Mouse (Mus musculus) forebrain, embryonic 11.5 days (tissue): ENCODE data around the gene Fank1. TPM values are rescaled to one million over a fixed set of nuclear protein-coding genes. Genes with fewer than 3 reads are reported as not detected.

ENCODE experiments used
- ATAC-seq: fragments of 200-750 bp; cut with Nextera tagmentation; replicated peaks from 2 replicates; pipeline ENCODE4 v1.8.0; 2017; ENCODE audit warnings: moderate TSS enrichment; ENCODE audit not compliant: low FRiP score
- DNase-seq: peaks from one replicate; pipeline ENCODE4 v3.0.0-alpha.2; 2017; ENCODE audit warnings: low spot score
- H3K27ac ChIP-seq: fragments of 300-500 bp; sonication (generic); 2 replicates; pipeline ENCODE4 v1.5.1; 2014; ENCODE audit warnings: low read depth, low read length
- H3K27me3 ChIP-seq: fragments of 300-500 bp; sonication (generic); 2 replicates; pipeline ENCODE4 v1.6.1; 2014; ENCODE audit warnings: mild to moderate bottlenecking, low read length, mixed read lengths; ENCODE audit not compliant: control insufficient read depth, insufficient read depth
- H3K36me3 ChIP-seq: fragments of 300-500 bp; sonication (generic); 2 replicates; pipeline ENCODE4 v1.6.1; 2014; ENCODE audit warnings: mild to moderate bottlenecking, low read length, moderate library complexity, mixed read lengths; ENCODE audit not compliant: control insufficient read depth, insufficient read depth
- H3K4me1 ChIP-seq: fragments of 300-500 bp; sonication (generic); replicated peaks from 2 replicates; pipeline ENCODE4 v1.6.1; 2014; ENCODE audit warnings: low read length, mixed read lengths; ENCODE audit not compliant: control insufficient read depth, insufficient read depth
- H3K4me2 ChIP-seq: fragments of 300-500 bp; sonication (generic); 2 replicates; pipeline ENCODE4 v1.6.1; 2014; ENCODE audit warnings: low read depth, mild to moderate bottlenecking, low read length, moderate library complexity, mixed read lengths; ENCODE audit not compliant: severe bottlenecking
- H3K4me3 ChIP-seq: fragments of 300-500 bp; sonication (generic); 2 replicates; pipeline ENCODE4 v1.5.1; 2014; ENCODE audit warnings: low read depth, low read length
- H3K9ac ChIP-seq: fragments of 300-500 bp; sonication (generic); 2 replicates; pipeline ENCODE4 v1.6.1; 2014; ENCODE audit warnings: low read length
- H3K9me3 ChIP-seq: fragments of 300-500 bp; sonication (generic); 2 replicates; pipeline ENCODE4 v1.6.1; 2016; ENCODE audit warnings: low read length, mixed read lengths; ENCODE audit not compliant: control insufficient read depth
- WGBS: fragments of 180-500 bp; shearing (Covaris S2); extraction: QIAGEN DNeasy Blood & Tissue Kit; methylation state at CpG from one replicate; pipeline ENCODE4 v1.1.7; 2014; 5-methylcytosine and 5-hydroxymethylcytosine counted together
- polyA plus RNA-seq: library from polyadenylated mRNA; unstranded; fragments of >200 nt; fragmentation: Nextera tagmentation; extraction: Ambion mirVana; gene quantifications from 2 replicates; pipeline ENCODE4 v1.2.1, GENCODE M21; 2014

Gene Fank1
- polyA plus RNA-seq, 1 experiment from 2014 or later = 1.5 TPM

- no peak overlapping the region for H3K9ac ChIP-seq
- H3K4me3 ChIP-seq = no peak overlapping the region
- no peak for ATAC-seq
- H3K4me2 ChIP-seq = no peak overlapping the region
- H3K27me3 ChIP-seq = no peaks in the 10 kb centered on the region
- WGBS = 89% methylated on average over 4 of the region's 4 CpGs
- DNase-seq = peak; percentile 48
- H3K36me3 ChIP-seq = no peaks in the 10 kb centered on the region
- no peaks in the 10 kb centered on the region for H3K9me3 ChIP-seq
- no peaks in the 10 kb centered on the region for H3K4me1 ChIP-seq
- H3K27ac ChIP-seq = no peak overlapping the region
Observed at GRCm38 (mm10) chr7:133908966-133909365, 132.3 kb downstream of the Fank1 start.

- Histone ChIP-seq H3K27me3 (no peaks in the 10 kb centered on the region), H3K36me3 (no peaks in the 10 kb centered on the region)
- ATAC-seq = no peak
Observed at GRCm38 (mm10) chr7:133909833-133910375, 133.2 kb downstream of the Fank1 start.

GRCm38 (mm10) chr7:133911881-133912280 lies 135.2 kb downstream of the Fank1 start:
- H3K9ac ChIP-seq = no peak overlapping the region
- H3K4me3 ChIP-seq = no peak overlapping the region
- no peaks in the 10 kb centered on the region for H3K4me1 ChIP-seq
- no peaks in the 10 kb centered on the region for H3K9me3 ChIP-seq
- WGBS = 89% methylated on average over 3 of the region's 3 CpGs
- H3K27me3 ChIP-seq = no peaks in the 10 kb centered on the region
- H3K36me3 ChIP-seq = no peaks in the 10 kb centered on the region
- no peak overlapping the region for H3K27ac ChIP-seq
- H3K4me2 ChIP-seq = no peak overlapping the region
- ATAC-seq (no peak), DNase-seq (no peak)

More at GRCm38 (mm10) chr7:133909833-133910375, 133.2 kb downstream of the Fank1 start:
- Histone ChIP-seq H3K4me1 (no peaks in the 10 kb centered on the region), H3K4me3 (no peak overlapping the region), H3K4me2 (no peak overlapping the region), H3K9me3 (no peaks in the 10 kb centered on the region), H3K27ac (no peak overlapping the region), H3K9ac (no peak overlapping the region)
- peak; percentile 7 for DNase-seq
- 89% methylated on average over 7 of the region's 7 CpGs for WGBS

- no peak for ATAC-seq
- H3K4me3 ChIP-seq = no peak overlapping the region
- WGBS = 92% methylated on average over 9 of the region's 9 CpGs
Observed at GRCm38 (mm10) chr7:133916230-133916629, 139.6 kb downstream of the Fank1 start.

GRCm38 (mm10) chr7:133919306-133919705 lies 142.6 kb downstream of the Fank1 start:
- WGBS = 71% methylated on average over 5 of the region's 5 CpGs

More at GRCm38 (mm10) chr7:133916230-133916629, 139.6 kb downstream of the Fank1 start:
- no peaks in the 10 kb centered on the region for H3K9me3 ChIP-seq
- H3K4me2 ChIP-seq = no peak overlapping the region
- no peaks in the 10 kb centered on the region for H3K36me3 ChIP-seq
- peak; percentile 33 for DNase-seq
- H3K27me3 ChIP-seq = no peaks in the 10 kb centered on the region
- no peak overlapping the region for H3K9ac ChIP-seq
- no peak overlapping the region for H3K27ac ChIP-seq
- H3K4me1 ChIP-seq = no peaks in the 10 kb centered on the region

GRCm38 (mm10) chr7:133919918-133920317 lies 143.3 kb downstream of the Fank1 start:
- H3K9ac ChIP-seq = no peak overlapping the region
- no peak for ATAC-seq

More at GRCm38 (mm10) chr7:133919306-133919705, 142.6 kb downstream of the Fank1 start:
- no peak overlapping the region for H3K4me3 ChIP-seq
- H3K27ac ChIP-seq = no peak overlapping the region
- no peaks in the 10 kb centered on the region for H3K9me3 ChIP-seq
- H3K4me2 ChIP-seq = no peak overlapping the region
- ATAC-seq (no peak), DNase-seq (peak; percentile 27)
- no peaks in the 10 kb centered on the region for H3K4me1 ChIP-seq
- H3K27me3 ChIP-seq = no peaks in the 10 kb centered on the region
- no peak overlapping the region for H3K9ac ChIP-seq
- no peaks in the 10 kb centered on the region for H3K36me3 ChIP-seq

GRCm38 (mm10) chr7:133920724-133921123 lies 144.1 kb downstream of the Fank1 start:
- WGBS = 92% methylated on average over 7 of the region's 7 CpGs
- no peak overlapping the region for H3K9ac ChIP-seq
- no peaks in the 10 kb centered on the region for H3K27me3 ChIP-seq
- no peak overlapping the region for H3K27ac ChIP-seq
- no peaks in the 10 kb centered on the region for H3K9me3 ChIP-seq
- no peaks in the 10 kb centered on the region for H3K4me1 ChIP-seq
- DNase-seq (peak; percentile 6), ATAC-seq (no peak)
- H3K4me3 ChIP-seq = no peak overlapping the region
- no peaks in the 10 kb centered on the region for H3K36me3 ChIP-seq
- no peak overlapping the region for H3K4me2 ChIP-seq

More at GRCm38 (mm10) chr7:133919918-133920317, 143.3 kb downstream of the Fank1 start:
- Histone ChIP-seq H3K36me3 (no peaks in the 10 kb centered on the region), H3K27ac (no peak overlapping the region), H3K9me3 (no peaks in the 10 kb centered on the region), H3K27me3 (no peaks in the 10 kb centered on the region), H3K4me2 (no peak overlapping the region), H3K4me3 (no peak overlapping the region), H3K4me1 (no peaks in the 10 kb centered on the region)
- DNase-seq = peak; percentile 33
- 93% methylated on average over 5 of the region's 5 CpGs for WGBS

- Histone ChIP-seq H3K9me3 (no peaks in the 10 kb centered on the region), H3K9ac (no peak overlapping the region), H3K27ac (no peak overlapping the region), H3K4me3 (no peak overlapping the region), H3K27me3 (no peaks in the 10 kb centered on the region), H3K4me1 (no peaks in the 10 kb centered on the region), H3K4me2 (no peak overlapping the region), H3K36me3 (no peaks in the 10 kb centered on the region)
- peak; percentile 11 for DNase-seq
- ATAC-seq = no peak
- 90% methylated on average over 4 of the region's 4 CpGs for WGBS
Observed at GRCm38 (mm10) chr7:133921291-133921690, 144.6 kb downstream of the Fank1 start.

GRCm38 (mm10) chr7:133923994-133924393 lies 147.3 kb downstream of the Fank1 start:
- Histone ChIP-seq H3K9ac (no peak overlapping the region), H3K4me2 (no peak overlapping the region), H3K4me3 (no peak overlapping the region), H3K36me3 (no peaks in the 10 kb centered on the region), H3K4me1 (no peaks in the 10 kb centered on the region), H3K9me3 (no peaks in the 10 kb centered on the region), H3K27me3 (no peaks in the 10 kb centered on the region), H3K27ac (no peak overlapping the region)
- WGBS = 78% methylated on average over 6 of the region's 6 CpGs
- ATAC-seq = no peak
- DNase-seq = peak; percentile 20
